Mouse (Mus musculus): Measurements from ENCODE around the gene Fmnl2.

DNA sequence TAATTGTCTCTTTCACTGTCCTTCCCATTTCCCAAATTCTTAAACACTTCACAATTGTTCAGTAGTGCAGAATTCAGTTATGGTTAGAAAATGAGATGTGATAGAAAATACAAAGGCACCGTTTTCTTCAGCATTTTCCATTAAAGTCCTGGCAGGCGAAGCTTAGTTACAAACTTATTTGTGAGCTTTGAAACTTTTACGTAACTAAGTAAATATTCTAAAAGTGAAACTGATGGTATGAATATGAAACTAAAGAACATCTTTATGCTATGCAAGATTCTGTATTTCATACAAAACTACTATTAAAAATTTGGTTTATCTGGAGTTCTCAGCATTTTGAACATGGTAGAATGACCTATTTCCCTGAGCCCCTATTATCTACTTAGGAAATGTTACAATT lies 321.3 kb downstream of the Fmnl2 start:
- TF ChIP-seq CTCF (conservative IDR thresholded peaks at IDR 0.05; ENCODE audit: insufficient read depth, insufficient read length, low read depth, low read length) = no peak
- TF ChIP-seq POLR2A (IDR thresholded peaks at IDR 0.05; ENCODE audit: low read depth, low read length) = no peak

All from kidney, adult 2 months (tissue).